Mouse (Mus musculus) c-Kit-positive CD71-positive TER-119-negative erythroid progenitor cells, embryonic 14.5 days (primary cell): Measurements from ENCODE around the gene Ppp4r4.
"Not testable (repeated sequence)": the region's sequence is repeated elsewhere in the genome, so short reads cannot be mapped to it uniquely, and the experiment has no call there.

Source experiments
- DNase-seq: peaks from one replicate; pipeline ENCODE4 v3.0.0-alpha.2; 2013; ENCODE audit warnings: low read depth

The Ppp4r4 gene

GRCm38 (mm10) chr12:103540429-103540828 lies 8.3 kb downstream of the Ppp4r4 start:
- DNase-seq, result no peak

- no peak for DNase-seq
Measured at GRCm38 (mm10) chr12:103543351-103543750, 11.3 kb downstream of the Ppp4r4 start.

GRCm38 (mm10) chr12:103544213-103544612 lies 12.1 kb downstream of the Ppp4r4 start:
- DNase-seq, result no peak

- DNase-seq, result no peak
Measured at GRCm38 (mm10) chr12:103547438-103547837, 15.4 kb downstream of the Ppp4r4 start.

- DNase-seq, result no peak
Measured at GRCm38 (mm10) chr12:103548526-103548925, 16.4 kb downstream of the Ppp4r4 start.

- no peak for DNase-seq
Measured at GRCm38 (mm10) chr12:103550047-103550446, 18.0 kb downstream of the Ppp4r4 start.

GRCm38 (mm10) chr12:103551422-103551821 lies 19.3 kb downstream of the Ppp4r4 start:
- DNase-seq, result no peak

- no peak for DNase-seq
Measured at GRCm38 (mm10) chr12:103552506-103552905, 20.4 kb downstream of the Ppp4r4 start.

GRCm38 (mm10) chr12:103553497-103553896 lies 21.4 kb downstream of the Ppp4r4 start:
- DNase-seq, result no peak

- DNase-seq, result no peak
Measured at GRCm38 (mm10) chr12:103556856-103557255, 24.8 kb downstream of the Ppp4r4 start.

- no peak for DNase-seq
Measured at GRCm38 (mm10) chr12:103564726-103565125, 32.6 kb downstream of the Ppp4r4 start.

GRCm38 (mm10) chr12:103565151-103565550 lies 33.1 kb downstream of the Ppp4r4 start:
- DNase-seq, result no peak

- DNase-seq, result no peak
Measured at GRCm38 (mm10) chr12:103567129-103567528, 35.0 kb downstream of the Ppp4r4 start.

- no peak for DNase-seq
Measured at GRCm38 (mm10) chr12:103569690-103570089, 37.6 kb downstream of the Ppp4r4 start.

- DNase-seq, result not testable (repeated sequence)
Measured at GRCm38 (mm10) chr12:103578148-103578547, 46.1 kb downstream of the Ppp4r4 start.

- DNase-seq, result no peak
Measured at GRCm38 (mm10) chr12:103583771-103584170, 51.7 kb downstream of the Ppp4r4 start.

GRCm38 (mm10) chr12:103598411-103598810 lies 66.3 kb downstream of the Ppp4r4 start:
- DNase-seq, result no peak

- no peak for DNase-seq
Measured at GRCm38 (mm10) chr12:103600364-103600763, 68.3 kb downstream of the Ppp4r4 start.

- no peak for DNase-seq
Measured at GRCm38 (mm10) chr12:103601839-103602238, 69.8 kb downstream of the Ppp4r4 start.

- no peak for DNase-seq
Measured at GRCm38 (mm10) chr12:103615141-103615540, 83.1 kb downstream of the Ppp4r4 start.

- DNase-seq, result no peak
Measured at GRCm38 (mm10) chr12:103615734-103616133, 83.7 kb downstream of the Ppp4r4 start.

GRCm38 (mm10) chr12:103616860-103617261 lies 84.8 kb downstream of the Ppp4r4 start:
- no peak for DNase-seq

- no peak for DNase-seq
Measured at GRCm38 (mm10) chr12:103631203-103631612, 99.1 kb downstream of the Ppp4r4 start, which contains the start of gene Serpina10. Gene Serpina10, minus strand, starts transcription at chr12:103631444.

GRCm38 (mm10) chr12:103634430-103634829 lies 102.3 kb downstream of the Ppp4r4 start:
- no peak for DNase-seq

- DNase-seq, result no peak
Measured at GRCm38 (mm10) chr12:103635846-103636245, 103.8 kb downstream of the Ppp4r4 start.
